Mouse (Mus musculus) bone marrow macrophage, adult 2 months (primary cell): ENCODE data around the gene Zfp787.

Experiments
- CTCF ChIP-seq: IDR thresholded peaks from 2 replicates; pipeline ENCODE4 v1.5.1; 2012; ENCODE audit warnings: low read depth, mild to moderate bottlenecking, low read length, moderate library complexity
- POLR2A ChIP-seq: IDR thresholded peaks from 2 replicates; pipeline ENCODE4 v1.6.1; 2012; ENCODE audit warnings: mild to moderate bottlenecking, low read depth, low read length, borderline replicate concordance

- TF ChIP-seq CTCF (no peak), POLR2A (no peak)
These were observed 33.7 kb upstream of the Zfp787 start for GRCm38 (mm10) chr7:6189542-6189941.
